ENCODE assay signal across 14 mouse cellular contexts in genomic region chr2:38064266-38064665, GRCm38 (mm10).
"Had no signal": no experiment of that assay in that cellular context is flagged by ENCODE, and none has a peak within 500 bp of the region (broad histone marks: within the 10 kb centered on the region; RNA-seq: fewer than 3 reads in every experiment).

No protein-coding gene starts in this region.

- H3K4me3 ChIP-seq: neural tube, embryonic 15.5 days; stomach, embryonic 15.5 days had no signal

- DNase-seq: retina, postnatal 1 day; right cerebral cortex, adult 18-20 months; right cerebral cortex, postnatal 14 days; right cerebral cortex, postnatal 25 days; right cerebral cortex, postnatal 4 days; spleen, adult 18-20 months; thymus, adult 18-20 months; thymus, adult 2 months; thymus, postnatal 14 days; thymus, postnatal 25 days; thymus, postnatal 36 days; thymus, postnatal 4 days had no signal

- H3K27me3 ChIP-seq: neural tube, embryonic 15.5 days; stomach, embryonic 15.5 days had no signal

- H3K4me2 ChIP-seq: neural tube, embryonic 15.5 days; stomach, embryonic 15.5 days had no signal

- H3K36me3 ChIP-seq: neural tube, embryonic 15.5 days; stomach, embryonic 15.5 days had no signal
